Mouse (Mus musculus) left cerebral cortex, adult 11 months (tissue): ENCODE data around the gene Clic5.
"Not testable (repeated sequence)": the region's sequence is repeated elsewhere in the genome, so short reads cannot be mapped to it uniquely, and the experiment has no call there.

ENCODE experiments used
- DNase-seq: peaks from one replicate; pipeline ENCODE4 v3.0.0; 2022; ENCODE audit warnings: low spot score

The Clic5 gene

DNA sequence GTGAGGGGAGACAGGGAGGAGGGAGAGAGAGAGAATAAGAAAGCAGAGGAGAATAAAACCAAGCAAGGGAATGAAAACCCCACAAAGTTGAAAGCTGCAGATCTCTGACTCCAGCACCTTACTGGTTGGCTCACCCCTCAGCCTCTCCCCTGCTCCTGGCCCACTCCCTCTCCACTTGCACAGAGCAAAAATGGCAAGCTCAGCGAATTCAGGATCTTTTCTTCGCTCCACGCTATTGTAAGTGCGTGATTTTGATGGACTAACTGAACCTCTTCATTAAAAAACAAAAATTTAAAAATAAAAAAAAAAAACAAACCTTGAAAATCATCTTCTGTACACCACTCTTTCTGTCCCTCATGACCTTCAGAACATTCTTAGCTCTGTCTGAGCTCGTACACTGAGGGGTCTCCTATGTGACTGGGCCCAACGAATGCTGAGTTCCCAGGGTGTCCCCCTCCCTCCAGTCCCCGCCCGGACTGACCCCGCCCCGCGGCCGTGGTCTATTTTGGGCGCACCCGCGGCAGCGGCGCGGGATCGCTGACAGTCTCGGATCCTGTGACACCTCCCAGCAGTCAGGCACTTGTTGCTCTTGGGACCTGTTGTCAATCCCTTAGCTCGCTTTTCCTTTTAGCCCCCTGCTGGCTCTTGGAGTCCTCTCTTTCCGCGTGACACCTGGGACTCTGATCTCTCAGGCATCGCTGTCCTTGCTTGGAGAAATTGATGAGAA is at the start of gene Clic5:
Gene Clic5 (plus strand): TSS at position 543 of the 727 bp plus-strand sequence.
- no peak for DNase-seq

DNA sequence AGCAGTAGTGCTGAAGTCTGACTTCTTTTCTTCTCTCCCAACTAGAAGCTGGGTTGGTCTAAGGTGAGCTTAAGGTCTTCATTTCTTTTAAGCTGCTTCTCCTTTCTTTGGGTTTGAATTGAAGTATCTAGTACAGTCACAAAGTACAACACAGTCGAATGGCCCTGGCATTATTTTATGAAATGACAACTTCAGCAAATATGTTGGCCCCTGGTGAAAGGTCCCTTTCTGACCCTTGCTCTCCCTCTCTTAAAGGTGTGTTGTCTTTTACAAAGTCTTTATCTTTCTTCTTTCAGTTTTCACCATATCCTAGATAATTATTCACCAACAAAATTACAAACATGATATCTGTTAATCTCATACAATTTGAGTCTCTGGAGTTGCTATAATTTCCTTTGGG is 42.6 kb upstream of the Clic5 start:
- no peak for DNase-seq

DNA sequence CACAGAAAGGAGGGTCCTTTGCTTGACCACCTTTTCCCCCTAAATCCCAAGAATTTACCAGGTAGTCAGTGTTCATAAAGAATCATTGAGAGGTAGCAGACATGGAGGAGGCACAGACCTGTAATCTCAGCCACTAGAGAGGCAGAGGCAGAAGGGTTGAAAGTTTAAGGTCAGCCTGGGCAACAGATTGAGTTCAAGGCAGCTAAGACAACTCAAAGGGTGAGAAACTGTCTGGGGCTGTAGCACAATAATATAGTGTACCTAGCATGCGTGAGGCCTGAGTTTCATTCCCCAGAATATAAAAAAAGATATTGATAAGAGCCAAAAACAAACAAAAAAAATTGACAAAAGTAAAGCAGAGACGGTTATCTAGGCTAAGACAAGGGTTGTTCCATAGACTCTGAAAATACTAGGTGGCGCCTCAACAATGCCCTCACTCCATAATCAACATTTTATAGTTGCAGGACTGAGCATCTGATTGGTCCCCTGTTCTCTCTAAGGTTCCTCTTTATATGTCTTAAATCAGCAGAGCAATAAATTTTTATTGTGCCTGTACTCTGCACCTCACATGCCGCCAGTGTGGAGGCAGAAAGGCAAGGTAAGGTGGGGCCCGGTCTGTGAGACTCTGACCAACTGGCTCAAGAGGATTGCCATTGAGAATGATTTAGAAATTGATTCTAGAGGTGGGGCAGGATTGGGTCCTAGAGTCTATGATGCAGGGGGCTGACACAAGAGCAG is 40.1 kb upstream of the Clic5 start:
- DNase-seq = no peak

DNA sequence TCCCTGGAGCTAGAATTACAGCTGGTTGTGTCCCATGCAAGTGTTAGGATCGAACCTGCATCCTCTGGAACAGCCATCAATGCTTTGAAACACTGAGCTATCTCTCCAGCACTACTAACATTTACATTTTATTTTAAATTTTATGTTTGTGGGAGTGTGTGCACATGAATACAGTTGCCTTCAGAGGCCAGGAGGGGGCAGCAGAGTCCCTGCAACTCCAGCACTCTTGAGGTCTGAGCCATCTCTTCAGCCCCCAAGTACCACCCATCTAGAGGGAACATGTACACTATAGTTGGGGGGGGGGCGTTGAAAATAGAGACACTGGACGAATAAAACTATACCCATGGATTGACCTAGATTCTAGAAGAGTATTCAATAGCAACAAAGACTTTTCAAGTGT is 37.3 kb upstream of the Clic5 start:
- DNase-seq = no peak

DNA sequence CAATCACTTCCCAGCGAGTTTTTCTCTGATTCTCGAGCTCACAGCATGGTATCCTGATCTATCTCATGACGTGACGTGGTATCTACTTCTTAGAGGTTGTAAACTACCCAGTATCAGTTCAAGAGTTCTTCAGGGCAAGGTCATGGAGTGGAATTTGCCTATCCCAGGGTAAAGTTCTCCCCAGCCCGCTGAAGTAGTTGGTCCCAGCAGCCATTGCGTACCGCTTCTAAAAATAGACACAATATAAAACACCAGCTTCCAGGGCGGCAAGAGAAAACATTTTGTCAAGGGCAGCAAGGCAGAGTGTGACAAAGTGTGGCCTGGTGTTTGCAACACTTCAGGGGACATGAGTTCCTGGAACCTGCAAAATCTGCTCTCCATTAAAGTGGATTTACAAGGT is 36.5 kb upstream of the Clic5 start:
- no peak for DNase-seq

DNA sequence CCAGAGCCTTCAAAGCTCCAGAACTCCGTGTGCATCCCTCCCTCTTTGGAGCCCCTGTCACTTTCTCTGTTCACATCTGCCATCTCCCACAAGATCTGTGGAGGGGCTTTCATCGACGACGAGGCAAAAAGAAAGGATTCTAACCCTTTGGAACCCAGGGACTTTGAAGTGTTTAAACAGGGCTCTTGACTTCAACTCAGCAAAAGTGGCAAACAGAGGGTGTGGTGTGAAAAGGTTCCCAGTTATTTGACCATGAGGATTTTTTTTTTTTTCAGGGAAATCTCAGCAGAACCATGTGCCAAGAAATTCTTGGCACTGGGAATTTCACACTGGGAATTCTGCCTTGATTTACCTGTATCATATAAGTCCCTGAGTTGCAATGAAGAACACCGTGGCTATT is 34.5 kb upstream of the Clic5 start:
- DNase-seq = no peak

DNA sequence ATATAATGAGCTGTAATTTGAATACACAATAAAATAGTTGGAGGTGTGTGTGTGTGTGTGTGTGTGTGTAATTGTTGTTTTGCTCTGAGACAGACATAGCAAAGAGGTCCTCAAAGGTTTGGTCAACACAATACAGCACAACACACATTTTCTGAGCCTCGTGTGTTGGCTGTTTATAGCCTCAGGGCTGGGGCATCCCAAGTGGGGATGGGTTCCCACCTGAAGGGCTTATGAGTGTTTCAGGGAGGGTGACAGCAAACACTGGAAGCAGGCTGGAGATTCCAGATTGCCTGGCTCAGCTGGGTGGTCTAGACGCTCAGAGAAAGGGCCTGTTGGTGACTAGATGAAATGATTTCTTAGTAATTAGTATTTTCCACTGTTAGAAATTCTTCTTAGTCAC is 33.2 kb upstream of the Clic5 start:
- no peak for DNase-seq

DNA sequence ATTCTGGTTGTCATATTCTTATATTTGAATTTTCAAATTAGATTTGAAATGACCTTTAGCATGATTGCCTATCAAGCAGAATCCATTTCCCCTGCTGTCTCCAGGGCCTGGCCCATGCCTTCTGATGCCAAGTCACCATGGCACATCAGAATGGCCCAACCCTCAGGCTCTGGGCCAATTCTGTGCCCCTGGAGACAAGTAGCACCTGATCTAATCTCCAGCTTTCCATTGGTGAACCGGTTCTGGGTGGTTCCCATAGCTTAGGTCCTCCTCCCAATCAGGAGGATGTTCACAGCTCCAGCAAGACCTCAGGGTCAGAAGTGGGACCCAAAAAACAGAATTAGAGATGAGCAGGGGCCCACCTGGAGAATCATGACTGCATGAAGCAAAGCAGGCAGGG is 30.2 kb upstream of the Clic5 start:
- no peak for DNase-seq

DNA sequence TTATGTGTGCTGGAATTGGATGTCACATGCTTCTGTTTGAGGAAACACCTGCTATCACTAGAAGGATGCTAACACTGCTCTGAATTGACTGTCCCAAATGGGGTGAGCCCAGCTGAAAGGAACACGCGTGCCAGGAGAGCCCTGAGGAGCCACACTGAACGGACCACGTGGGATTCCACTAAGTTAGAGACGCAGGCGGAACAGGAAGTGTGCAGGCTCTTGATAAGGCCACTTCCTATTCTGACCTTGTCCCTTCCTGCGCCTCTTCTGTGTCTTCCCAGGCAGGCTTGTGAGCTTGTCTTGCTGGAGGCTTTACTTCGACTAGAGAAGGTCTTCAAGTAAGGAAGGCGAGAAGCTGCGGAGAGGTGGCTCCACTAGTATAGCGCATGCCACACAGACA is 27.9 kb upstream of the Clic5 start:
- DNase-seq = no peak

DNA sequence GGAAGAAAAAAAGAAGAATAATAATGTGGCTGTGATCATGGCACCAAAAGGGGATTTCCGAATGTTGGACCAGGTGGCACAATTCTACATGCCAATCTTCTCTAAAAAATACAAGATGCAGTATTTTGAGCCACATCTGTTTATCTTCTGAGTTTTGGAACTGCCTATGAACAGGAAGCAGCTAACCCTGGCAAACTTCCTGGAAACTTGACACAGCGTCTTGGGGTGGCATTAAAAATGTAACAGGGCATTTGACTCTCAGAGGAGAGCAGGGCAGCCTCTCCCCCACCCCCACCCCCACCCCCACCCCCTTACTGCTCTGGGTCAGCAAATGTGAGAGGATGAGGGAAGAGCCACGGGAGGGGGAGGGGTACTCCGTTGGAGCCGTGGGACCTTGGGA is 25.9 kb upstream of the Clic5 start:
- no peak for DNase-seq

DNA sequence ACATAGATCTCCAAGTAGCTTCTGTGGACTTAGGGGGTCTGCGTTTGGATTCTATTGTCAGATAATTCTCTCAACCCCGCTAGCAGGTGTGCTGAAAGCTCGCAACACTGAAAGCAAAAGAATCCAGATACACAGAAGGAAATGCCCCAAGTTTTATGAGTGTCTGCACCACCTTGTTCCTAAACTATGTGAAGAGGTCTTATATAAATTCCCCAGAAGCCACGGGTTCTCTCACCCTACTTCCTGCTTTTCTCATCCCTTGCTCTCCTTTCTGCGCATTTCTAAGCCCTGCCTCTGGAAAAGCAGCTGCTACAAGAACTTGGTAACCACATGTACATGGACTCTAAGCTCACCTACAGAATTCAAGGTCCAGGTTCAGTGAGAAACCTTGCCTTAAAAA is 25.4 kb upstream of the Clic5 start:
- DNase-seq = no peak

DNA sequence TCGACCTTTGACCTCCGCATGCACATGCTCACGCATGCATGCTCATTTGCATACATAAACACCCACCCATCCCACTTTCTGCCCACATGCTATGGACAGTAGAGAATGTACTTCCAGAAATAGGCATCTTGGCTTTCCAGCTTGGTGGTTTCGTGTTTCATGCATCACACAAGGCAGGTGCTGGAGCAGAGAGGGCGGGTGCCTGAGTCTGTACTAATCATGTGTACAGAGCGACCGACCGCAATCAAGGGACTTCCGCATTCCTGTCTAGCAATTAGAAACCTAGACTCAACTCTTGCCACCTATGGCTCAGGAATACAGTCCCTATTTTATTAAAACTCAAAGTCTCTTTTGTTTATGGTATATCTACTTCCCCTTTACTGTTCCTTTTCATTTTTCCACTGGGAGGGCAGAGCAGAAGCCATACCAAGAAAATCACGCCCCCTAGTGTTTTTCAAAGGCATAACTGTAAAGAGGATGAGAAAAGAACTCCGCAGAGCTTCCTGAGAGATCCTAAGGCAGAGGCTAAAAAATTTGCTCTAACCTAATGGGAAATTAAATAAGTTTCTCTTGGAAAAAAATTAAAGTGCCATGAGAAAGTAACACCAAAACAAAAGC is 22.5 kb upstream of the Clic5 start:
- DNase-seq = no peak

DNA sequence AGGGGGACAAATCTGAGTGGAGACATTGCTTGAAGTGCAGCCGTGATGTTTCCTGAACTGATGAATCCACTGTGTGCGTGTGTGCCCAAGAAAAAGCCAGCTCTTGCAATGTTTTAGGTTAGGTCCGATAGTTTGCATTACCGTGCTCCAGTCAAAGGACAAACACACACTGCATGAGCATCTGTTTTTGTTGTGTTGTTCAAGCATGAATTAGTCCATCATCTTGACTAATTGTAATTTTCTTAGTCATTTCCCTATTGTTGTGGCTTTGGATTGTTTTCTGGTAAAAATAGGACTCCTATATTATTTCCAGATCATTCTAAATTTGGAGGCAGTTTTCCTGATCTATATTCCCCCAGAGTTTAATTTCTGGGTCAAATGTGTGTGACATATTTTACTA is 18.7 kb upstream of the Clic5 start:
- no peak for DNase-seq

DNA sequence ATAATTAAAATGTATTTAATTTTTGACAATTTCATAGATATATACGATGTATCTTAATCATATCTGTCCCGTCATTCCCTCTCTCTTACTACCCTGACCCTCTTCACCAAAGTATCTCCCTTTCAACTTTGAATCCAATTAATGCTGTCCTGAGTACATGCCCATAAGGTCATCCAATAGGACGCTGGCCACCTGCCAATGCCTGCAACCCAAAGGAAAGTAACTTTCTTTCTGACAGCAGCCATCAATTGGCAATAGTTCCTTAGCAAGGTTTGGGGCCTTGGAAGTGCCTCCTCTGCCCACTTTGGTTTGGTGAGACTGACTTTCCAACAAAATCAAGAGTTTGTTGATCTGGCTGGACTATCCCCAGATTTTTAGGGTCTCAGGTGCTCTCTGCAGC is 18.1 kb upstream of the Clic5 start:
- no peak for DNase-seq

DNA sequence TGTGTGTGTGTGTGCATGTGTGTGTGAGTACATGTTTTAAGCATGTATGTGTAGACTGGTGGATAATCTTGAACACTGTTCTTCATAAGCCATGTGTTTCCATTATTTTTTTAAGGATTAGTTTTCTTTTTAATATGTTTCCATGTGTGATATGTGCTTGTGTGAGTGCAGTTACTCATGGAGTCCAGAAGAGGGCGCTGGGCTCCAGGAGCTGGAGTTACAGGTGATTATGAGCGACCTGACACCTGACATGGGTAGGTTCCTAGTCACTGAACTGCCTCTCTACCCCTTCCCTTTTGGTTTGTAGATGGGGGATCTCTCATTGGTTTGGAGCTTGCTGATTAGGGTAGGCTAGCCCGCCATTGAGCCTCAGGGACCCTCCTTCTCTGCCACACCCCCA is 16.5 kb upstream of the Clic5 start:
- no peak for DNase-seq

DNA sequence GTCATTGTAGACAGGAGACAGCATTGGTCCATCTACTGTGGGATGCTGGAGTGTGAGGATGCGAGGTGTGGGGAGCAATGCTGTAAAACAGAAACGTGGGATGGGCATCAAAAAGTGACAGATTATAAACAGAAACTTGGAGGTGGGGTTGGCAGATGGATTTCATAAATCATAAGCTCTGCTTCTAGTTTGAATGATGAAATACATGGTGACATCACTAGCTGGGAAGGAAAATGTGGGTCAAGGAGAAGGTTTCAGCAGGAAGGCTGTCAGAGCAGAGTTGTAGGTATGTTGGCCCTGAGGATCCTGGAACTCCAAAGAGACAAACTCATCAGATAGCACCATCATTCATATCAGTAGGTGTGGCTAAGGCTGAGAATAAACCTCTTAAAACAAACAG is 15.0 kb upstream of the Clic5 start:
- no peak for DNase-seq

DNA sequence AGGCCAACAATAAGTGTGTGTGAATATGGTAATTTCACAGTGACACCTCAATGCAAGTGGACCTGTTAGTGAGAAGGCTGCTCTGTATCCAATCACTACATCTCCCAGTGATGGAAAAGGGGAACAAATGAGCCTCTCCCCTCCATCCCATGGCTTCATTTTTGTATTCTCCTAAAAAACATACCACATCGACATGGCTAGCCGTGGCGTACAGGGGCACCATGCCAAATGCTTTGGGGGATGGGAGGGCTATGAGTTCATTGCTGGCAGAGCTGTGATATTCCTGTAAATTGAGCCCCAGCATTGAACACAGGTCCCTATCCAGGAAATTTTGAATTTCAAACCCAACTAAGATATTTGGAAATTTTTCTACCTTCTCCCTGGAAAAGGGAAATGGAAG is 11.1 kb upstream of the Clic5 start:
- DNase-seq = no peak

DNA sequence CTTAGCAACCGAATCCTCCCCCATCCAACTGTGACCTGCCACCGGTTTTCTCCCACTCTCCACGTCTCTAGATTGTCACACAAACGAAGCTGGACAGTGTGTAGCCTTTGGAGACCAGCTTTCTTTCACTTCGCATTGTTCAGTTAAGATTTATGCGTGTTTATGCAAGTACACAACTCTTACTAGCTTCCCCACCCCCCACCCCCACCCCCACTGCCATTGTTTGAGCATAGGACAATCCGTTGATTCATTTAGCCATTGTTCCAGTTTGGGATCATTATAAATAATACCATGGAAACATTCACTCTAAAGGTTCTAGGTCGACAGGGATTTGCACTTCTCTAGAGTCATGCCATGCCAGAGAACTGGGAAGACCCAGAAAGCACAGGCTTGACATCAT is 7.0 kb upstream of the Clic5 start:
- no peak for DNase-seq

DNA sequence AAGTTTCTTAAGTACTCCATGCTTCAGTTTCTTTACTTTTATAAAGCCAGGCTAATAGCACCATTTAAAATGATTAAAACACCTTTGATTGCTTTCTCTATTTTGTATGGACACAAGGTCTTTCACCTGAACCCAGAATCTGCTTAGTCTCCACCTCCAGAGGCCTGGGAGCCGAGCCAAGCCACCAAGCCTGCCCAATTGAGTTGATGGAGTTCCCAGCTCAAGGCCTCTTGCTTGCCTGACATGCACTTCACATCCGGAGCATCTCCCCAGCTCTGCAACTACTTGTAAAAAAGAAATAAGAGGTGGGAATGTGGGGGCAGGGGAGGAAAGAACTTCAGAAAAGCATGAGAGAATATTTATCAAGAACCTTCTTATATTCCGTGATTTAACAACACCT is 1.5 kb upstream of the Clic5 start:
- DNase-seq = no peak

DNA sequence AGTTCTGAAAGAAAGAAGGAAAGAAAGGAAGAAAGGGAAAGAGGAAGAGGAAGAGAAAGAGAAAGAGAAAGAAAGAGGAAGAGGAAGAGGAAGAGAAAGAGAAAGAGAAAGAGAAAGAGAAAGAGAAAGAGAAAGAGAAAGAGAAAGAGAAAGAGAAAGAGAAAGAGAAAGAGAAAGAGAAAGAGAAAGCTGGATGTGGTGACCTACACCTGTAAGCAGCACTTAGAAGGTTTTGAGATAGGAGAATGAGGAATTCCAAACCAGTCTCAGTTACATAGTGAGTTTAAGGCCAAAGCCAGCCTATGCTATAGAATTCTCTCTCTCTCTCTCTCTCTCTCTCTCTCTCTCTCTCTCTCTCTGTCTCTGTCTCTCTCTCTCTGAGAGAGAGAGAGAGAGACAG is 847 bp upstream of the Clic5 start:
- not testable (repeated sequence) for DNase-seq

DNA sequence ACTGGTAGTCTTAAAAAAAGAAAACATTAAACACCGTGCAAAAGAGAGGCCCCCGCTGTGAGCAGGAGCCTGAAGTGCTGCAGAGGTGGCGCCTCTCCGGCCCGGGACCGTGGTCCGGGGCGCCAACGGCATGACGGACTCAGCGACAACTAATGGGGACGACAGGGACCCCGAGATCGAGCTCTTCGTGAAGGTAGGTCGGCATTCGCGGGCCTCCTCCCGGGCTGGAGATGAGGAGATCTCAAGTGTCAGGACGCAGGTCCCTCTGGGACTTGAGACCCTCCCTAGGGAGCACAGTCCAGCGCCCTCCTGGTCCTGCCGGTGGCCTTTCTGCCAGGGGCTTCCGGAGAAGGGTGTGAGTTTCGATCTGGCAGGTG is 373 bp downstream of the Clic5 start:
- no peak for DNase-seq

DNA sequence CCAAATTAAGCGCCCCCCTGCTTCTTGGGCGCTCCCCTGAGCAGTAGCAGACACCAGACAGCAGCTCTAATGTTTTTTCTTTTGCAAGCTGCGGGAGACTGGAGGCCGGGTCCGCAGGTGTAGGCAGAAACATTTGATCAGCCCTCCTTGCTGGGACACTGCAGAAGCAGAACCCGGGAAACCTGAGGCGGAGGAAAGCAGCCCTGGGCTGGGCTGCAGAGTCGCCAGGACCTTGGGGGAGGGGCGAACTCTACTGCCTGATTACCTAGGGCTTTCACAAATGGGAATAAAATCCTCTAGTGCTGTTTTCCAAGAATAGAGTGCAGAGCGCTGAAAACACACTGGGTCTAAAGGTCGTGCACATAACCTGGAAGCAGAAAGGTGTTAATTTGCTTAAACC is 1.3 kb downstream of the Clic5 start:
- no peak for DNase-seq

DNA sequence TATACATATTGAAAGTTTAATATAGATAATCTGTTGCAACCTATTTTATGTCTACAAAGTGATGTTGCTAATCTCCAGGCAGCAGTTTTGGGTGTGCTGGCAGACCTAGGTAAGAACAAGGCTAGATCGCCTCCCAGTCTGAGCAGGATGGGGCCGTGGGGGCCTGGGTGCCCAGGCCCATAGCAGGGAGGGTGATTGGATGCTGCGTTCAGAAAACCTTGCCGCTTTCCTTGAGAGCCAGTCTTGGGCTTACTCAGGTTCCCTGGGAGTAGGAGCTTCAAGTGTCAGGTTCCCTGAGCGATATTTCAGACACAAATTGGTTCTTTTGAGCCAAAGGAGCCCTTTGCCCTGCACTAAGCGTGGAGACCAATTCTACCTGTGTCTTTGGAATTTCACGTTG is 1.9 kb downstream of the Clic5 start:
- no peak for DNase-seq

DNA sequence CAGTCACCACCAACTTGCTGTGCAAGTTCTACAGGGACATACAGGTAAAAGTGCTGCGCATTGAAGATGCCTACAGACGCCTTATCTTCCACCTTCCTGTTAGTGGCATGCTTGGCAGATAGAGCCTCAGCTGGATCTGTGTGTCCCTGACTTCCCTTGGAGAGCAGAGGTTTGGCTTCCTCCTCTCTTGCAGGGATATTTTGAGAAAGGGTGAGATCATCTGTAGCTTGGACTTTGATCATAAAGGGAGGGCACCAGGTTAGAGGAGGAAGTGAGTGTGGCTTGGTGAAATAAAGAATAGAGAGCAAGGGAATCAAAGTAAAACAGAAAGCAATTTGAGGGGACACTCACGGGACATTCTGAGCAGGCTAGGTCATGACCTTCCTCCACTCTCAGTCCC is 4.6 kb downstream of the Clic5 start:
- no peak for DNase-seq
